Mouse (Mus musculus): ENCODE measurements at regions not wholly inside any gene's neighbourhood (a gene's known extent, or its start where the extent isn't known, plus 50 kb on each side); places are given as distances from the start of the nearest gene placed in this dataset.
A peak's percentile ranks its signal among the peaks of the same experiment; 100 is the strongest.

GRCm38 (mm10) chr10:68842023-68842735 lies 118.7 kb downstream of the Tmem26 start:
- no peak for DNase-seq (ENCODE audit: low read depth, low spot score)

- DNase-seq (ENCODE audit: low read depth, low spot score), result no peak
Measured at GRCm38 (mm10) chr10:68844066-68844465, 120.6 kb downstream of the Tmem26 start.

DNA sequence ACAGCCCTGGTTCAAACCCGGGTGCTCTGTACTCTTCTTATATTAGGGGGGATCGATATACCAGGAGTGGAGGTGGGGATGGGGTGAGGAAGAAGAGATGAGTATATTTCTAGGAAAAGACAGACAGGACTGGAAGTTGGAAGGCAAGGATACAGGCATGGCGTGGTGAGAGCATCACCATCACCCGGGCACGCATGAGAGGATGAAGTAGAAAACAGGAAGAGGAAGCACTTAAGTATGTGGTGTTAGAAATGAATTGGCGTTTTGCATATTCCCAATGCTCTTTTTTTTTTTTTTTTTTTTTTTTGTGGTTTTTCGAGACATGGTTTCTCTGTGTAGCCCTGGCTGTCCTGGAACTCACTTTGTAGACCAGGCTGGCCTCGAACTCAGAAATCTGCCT lies 121.2 kb downstream of the Tmem26 start:
- DNase-seq (ENCODE audit: low read depth, low spot score), result no peak

- DNase-seq (ENCODE audit: low read depth, low spot score), result no peak
Measured at GRCm38 (mm10) chr10:68851153-68851552, 127.7 kb downstream of the Tmem26 start.

GRCm38 (mm10) chr10:68855934-68856891 lies 132.8 kb downstream of the Tmem26 start:
- DNase-seq (ENCODE audit: low read depth, low spot score), result no peak

GRCm38 (mm10) chr10:68864606-68865378 lies 141.3 kb downstream of the Tmem26 start:
- DNase-seq (ENCODE audit: low read depth, low spot score), result no peak

GRCm38 (mm10) chr10:68865776-68866175 lies 142.3 kb downstream of the Tmem26 start:
- no peak for DNase-seq (ENCODE audit: low read depth, low spot score)

DNA sequence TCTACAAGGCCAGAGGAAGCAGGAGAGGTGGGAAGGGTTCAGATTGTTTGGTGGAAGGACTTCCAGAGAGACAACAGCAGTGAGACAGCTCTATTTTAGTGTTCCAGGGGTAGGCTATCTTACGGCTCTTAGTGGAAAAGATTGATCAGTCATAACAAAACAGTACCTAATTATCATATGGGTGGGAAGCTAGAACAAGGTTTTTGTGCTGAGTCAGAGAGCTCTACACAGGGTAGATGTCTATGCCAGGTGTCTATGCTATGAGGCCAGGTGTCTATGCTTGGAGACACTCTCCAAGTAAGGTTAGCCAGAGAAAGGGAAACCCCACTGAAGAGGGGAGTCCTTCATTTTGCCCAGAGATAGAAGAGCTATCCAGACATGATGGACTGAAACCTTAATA lies 143.9 kb downstream of the Tmem26 start:
- DNase-seq (ENCODE audit: low read depth, low spot score), result no peak

GRCm38 (mm10) chr10:68872102-68872501 lies 148.7 kb downstream of the Tmem26 start:
- DNase-seq (ENCODE audit: low read depth, low spot score), result no peak

DNA sequence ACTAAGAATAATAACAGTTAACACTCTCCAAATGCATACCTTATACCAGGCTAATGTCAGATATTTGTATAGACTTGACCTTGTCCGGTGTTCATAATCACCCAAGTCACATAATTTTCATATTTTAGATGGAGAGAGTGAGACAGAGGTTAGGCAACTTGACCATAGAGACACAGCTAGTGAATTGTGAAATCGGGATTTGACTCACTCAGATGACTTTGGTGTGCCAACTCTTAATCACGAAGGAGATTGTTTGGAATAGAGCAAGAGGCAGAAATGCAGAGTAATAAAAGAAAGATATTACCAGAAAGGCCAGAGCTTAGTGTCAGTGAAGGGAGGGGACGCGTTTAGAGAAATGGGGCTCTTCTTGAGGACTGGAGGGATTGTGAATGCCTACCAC lies 152.2 kb downstream of the Tmem26 start:
- no peak for DNase-seq (ENCODE audit: low read depth, low spot score)

GRCm38 (mm10) chr10:68893100-68893841 lies 169.8 kb downstream of the Tmem26 start:
- DNase-seq (ENCODE audit: low read depth, low spot score), result no peak

- DNase-seq (ENCODE audit: low read depth, low spot score), result no peak
Measured at GRCm38 (mm10) chr10:68894121-68894520, 170.7 kb downstream of the Tmem26 start.

DNA sequence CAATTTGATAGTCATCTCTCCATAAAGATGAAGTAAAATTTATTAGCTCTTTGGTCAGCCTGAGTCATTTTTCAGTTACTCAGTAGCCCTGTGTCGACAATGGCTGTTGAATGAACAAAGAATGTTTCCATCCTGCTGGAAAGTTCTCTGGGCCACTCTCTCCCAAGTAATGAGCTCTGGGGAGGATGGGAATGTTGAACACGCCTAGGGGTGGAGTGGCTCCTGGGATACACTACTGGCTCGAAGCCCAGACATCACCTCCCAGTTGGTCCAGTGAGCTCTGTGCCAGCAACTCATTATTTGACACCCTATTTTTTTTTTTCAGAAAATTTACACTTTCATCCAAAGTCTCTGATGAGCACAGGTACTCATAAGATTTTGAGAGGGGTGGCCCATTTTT lies 174.1 kb downstream of the Tmem26 start:
- no peak for DNase-seq (ENCODE audit: low read depth, low spot score)

- no peak for DNase-seq (ENCODE audit: low read depth, low spot score)
Measured at GRCm38 (mm10) chr10:68901168-68901567, 177.7 kb downstream of the Tmem26 start.

DNA sequence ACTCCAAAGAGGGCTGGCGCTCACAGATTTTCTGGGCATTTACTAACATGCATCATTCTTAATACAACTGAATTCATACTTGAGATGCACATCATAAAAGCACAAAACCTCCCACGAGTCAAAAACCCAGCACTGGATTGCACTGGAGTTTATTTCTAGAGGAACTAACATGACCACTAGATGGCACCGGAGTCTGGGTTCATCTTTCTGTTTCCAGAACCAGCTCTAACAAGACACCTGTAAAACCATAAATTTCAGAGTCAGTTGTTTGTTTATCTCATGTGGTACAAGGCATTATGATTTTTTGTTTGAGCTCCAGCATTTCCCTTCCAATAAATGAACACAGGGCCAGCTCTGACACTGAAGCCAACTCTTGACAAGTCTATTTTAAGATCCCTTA lies 179.2 kb downstream of the Tmem26 start:
- DNase-seq (ENCODE audit: low read depth, low spot score), result peak; percentile 54

DNA sequence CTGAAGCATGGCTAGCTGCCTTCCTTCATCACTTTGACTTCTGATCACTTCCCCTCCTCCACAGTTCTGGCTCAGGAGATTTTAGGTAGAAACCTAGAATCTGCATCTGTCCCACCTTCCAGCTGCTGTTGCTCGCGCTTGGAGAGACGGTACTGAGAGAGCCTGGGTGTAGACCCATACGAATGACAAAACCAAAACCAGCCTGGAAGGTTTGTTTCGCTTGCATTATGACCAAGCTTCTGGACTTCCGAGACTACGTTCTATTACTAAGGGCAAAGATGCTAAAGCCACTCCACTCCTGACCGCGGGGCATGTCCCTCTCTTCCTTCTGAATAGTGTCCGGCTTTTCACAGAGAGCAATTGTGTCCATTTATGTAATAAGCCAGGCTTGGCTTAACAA lies 180.9 kb downstream of the Tmem26 start:
- no peak for DNase-seq (ENCODE audit: low read depth, low spot score)

DNA sequence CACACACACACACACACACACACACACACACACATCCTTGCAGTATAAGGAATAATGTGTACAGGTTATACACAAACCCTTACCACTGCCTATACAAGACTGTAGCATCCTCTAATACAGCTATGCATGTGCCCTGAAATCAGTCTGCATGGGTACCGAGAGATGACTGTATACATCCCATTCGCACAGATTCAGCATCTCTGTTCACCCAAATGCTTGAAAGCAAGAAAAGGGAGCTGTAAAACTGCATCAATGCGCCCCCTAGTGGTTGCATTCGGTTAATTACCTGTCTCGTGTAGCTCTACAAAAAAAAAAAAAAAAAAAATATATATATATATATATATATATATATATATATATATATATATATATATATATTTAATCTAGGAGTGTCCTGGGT lies 184.8 kb downstream of the Tmem26 start:
- DNase-seq (ENCODE audit: low read depth, low spot score), result peak; percentile 71

GRCm38 (mm10) chr10:68909018-68909417 lies 185.6 kb downstream of the Tmem26 start:
- DNase-seq (ENCODE audit: low read depth, low spot score), result no peak

GRCm38 (mm10) chr10:68916147-68916546 lies 192.7 kb downstream of the Tmem26 start:
- DNase-seq (ENCODE audit: low read depth, low spot score), result no peak

DNA sequence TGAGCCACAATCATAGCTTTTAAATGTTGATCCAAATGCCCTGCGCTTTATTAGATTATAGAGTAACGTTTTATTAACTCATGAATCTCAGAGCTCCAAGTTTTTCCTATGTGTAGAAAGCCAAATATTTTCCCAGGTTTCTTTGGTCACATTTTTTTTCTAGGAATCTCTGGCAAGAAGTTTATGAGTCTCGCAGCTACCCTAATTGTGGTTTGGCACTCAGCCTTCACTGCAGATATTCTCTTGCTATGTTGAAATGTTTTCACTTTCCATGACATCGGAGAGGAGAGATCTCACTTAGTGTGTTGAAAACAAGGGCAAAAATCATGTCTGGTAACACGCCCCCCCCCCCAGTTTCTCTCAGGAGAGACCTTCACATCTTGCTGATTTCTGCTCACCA lies 212.4 kb downstream of the Tmem26 start:
- DNase-seq (ENCODE audit: low read depth, low spot score), result no peak

- no peak for DNase-seq (ENCODE audit: low read depth, low spot score)
Measured at GRCm38 (mm10) chr10:68943239-68943638, 208.0 kb upstream of the Rhobtb1 start.
